Mouse (Mus musculus): ENCODE measurements around the gene Ninj1.

Ninj1 gene

GRCm38 (mm10) chr13:49225159-49225558 lies 37.9 kb downstream of the Ninj1 start:
- in situ Hi-C loops (cut with MboI, MseI): no loop called here

DNA sequence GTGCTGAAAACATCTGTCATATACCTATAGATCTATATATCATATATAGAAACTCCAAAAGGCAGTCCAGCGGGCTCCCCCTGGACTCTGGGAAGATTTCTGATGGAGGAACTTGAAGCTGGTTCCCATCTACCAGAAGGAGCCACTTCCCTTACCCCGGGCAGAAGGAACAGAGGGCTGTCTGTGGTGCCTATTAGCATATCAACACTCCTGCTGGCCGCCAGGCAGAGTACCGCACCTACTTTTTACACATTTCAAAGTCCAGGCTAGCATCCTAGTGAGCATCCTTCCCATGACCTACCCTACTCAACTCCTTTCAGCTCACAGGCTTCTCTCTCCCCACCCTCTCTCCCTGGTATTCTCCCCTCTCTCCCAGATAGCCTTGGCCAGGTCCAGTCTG lies 38.3 kb downstream of the Ninj1 start:
- in situ Hi-C loops (cut with MboI, MseI): no loop called here

DNA sequence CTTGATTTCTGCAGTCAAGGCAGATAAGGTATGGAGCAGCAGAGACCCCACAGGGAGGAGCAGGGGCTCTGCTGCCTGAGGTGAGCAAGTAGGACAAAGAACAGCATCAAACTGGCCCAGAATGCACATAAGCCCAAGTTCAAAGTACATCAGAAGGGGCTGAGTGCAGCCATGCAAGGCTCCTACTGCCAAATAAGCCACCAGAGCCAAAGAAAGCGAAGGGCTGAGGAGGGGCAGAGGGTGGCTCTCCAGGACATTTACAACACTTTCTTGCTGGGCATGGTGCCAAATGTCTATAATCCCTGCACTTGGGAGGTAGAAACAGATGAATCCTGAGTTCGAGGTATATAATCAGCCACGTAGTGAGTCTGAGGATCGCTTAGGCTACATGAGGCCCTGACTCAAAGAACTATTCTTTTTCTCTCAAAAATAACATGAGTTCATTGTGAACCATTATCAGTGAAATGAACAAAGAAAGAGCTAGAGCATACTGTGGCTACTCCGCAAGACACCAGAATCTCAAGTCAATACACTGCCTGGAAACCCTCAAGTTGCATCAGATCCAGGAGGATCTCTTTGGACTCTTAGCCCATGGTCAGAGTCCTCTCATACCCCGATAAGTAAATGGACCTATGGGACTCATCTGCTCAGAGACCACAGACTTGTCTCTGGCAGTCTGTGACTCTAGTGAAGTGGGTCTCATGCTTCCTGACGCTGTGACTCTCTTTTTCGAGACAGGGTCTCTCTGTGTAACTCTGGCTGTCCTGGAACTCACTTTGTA lies 46.7 kb downstream of the Ninj1 start:
- in situ Hi-C loops (cut with MboI, MseI): no loop called here

- in situ Hi-C loops (cut with MboI, MseI): no loop called here
These were observed 47.4 kb downstream of the Ninj1 start for GRCm38 (mm10) chr13:49234711-49235110.

DNA sequence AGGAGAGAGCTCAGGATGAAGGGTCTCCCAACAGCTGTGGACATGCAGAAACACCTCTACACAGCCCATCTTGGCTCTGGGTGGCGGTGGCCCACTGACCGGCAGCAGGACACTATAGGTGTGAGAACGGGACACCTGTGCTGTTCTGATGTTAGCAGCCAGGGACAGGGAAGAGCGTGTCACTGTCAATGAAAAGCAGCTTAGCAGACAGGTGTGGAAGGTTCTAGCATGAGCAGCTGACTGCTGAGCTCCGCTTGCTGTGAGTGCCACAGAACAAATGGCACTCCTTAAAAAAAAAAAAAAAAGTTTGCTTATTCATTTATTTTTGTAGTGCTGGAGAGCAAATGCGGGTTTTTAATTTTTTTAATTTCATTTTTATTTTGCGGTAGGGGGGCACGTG lies 50.3 kb downstream of the Ninj1 start:
- in situ Hi-C loops (cut with MboI, MseI): no loop called here

DNA sequence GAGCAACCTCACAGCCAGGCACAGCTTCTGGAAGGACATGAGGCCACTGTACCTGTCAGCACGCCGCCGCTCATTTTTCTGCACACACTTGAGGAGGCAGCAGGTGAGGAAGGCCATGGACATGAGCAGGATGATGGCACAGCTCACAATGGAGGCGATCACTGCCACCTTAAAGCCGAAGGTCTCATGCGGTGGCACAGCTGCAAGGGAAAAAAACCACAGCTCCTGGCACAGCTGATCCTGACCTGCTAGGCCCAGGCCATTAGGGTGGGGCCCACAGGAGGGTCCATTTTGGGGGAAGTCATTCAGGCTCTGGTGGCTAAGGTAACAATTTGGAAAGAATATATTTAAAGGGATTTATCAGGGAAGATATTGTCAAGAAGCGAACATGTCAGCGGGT lies 51.5 kb downstream of the Ninj1 start:
- in situ Hi-C loops (cut with MboI, MseI): no loop called here

- in situ Hi-C loops (cut with MboI, MseI): no loop called here
These were observed 55.2 kb downstream of the Ninj1 start for GRCm38 (mm10) chr13:49242321-49243065.

DNA sequence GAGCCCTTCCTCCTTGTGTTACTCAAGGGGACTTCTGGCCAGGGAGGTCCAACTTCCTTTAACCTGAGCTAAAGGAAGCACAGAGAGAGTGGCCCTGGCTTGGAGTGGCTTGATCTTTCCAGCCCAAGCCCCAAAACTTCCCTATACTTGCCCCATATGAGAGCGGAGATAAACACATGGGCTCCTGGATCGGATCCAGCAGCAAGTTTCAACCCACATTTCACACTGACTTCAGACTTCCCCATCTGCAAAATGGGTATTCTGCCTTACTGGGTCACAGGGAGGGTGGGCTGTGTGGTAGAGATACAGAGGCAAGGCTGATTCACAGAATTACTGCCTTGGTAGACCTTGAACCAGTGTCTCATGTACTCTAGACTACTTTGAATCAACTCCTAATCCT lies 56.2 kb downstream of the Ninj1 start:
- in situ Hi-C loops (cut with MboI, MseI): no loop called here

DNA sequence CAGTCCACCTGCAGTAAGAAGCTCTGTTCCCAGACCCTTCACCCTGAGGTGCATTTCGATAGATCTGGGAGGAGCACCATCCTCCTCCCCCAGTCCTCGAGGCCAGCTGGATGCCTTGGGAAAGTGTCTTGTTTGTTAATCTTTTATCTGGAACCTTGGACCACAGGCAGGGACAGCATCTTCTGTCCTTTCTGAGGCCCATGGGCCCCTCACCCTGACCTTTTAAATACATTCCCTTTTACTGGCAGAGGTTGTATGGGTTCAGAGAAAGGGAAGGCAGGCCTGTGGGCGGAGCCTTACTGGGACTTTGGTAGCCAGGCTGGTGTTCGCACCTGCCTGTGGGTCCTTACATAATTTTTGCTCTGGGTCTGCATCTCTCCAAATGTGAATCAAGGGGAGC lies 58.0 kb downstream of the Ninj1 start:
- in situ Hi-C loops (cut with MboI, MseI): no loop called here

Measured in T-helper 1 cell (primary cell).